Mouse (Mus musculus) ES-E14 (cell line): Measurements from ENCODE around the gene Opn4.

Experiments
- MAFK ChIP-seq: IDR thresholded peaks from 2 replicates; pipeline ENCODE4 v1.6.1; 2014; ENCODE audit warnings: mild to moderate bottlenecking, low read depth, low read length, inconsistent platforms; ENCODE audit not compliant: insufficient read depth
- ZNF384 ChIP-seq: IDR thresholded peaks from 2 replicates; pipeline ENCODE4 v1.6.1; 2012; ENCODE audit warnings: low read depth, low read length, inconsistent platforms

DNA sequence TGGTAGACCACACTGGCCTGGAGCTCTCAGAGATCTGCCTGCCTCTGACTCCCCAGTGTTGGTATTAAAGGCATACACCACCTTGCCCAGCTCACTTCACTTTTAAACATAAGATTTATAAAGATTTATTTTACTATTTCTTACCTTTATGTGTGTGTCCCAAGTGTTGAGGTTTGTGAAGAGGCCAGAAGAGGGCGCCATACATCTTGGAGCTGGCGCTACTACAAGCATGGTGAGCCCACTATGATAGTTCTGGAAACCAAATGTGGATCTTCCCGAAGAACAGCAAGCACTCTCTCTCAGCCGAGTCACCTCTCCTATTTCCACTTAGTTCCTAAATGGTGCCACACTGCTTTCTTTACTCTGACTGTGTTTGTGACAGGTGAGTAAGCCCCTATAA, 12.3 kb upstream of the Opn4 start:
- TF ChIP-seq MAFK (no peak), ZNF384 (no peak)
